Mouse (Mus musculus): Measurements from ENCODE around the gene Galnt10. TPM values are rescaled to one million over a fixed set of nuclear protein-coding genes. Genes with fewer than 3 reads are reported as not detected.
"Not testable (repeated sequence)": the region's sequence is repeated elsewhere in the genome, so short reads cannot be mapped to it uniquely, and the experiment has no call there.

Gene Galnt10
- total RNA-seq, 2 experiments from 2014 or later = 12.2 to 13.0 TPM

DNA sequence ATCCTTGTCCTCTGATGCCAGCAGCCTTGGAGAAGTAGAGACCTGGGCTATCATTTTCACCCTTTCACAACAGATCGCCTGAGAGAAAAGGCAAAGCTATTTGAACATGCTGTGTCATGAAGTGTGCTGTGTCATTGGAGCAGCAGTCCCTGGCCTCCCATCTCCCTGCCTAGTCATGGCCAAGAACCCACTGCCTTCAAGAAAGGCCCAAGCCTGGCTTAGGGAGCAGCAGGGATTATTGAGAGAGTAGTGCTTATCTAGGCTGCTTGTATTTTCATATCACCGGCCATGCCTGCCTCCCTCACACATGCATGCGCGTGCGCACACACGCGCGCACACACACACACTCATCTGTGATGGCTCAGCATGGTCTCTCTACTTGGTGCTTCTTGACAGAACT, 167.0 kb downstream of the Galnt10 start:
- no peak for DNase-seq
- intact Hi-C loops (cut with DNase I) = loop anchor here (10.0 kb wide), 1 partner anchor 253 kb away; no protein-coding TSS in a partner anchor

DNA sequence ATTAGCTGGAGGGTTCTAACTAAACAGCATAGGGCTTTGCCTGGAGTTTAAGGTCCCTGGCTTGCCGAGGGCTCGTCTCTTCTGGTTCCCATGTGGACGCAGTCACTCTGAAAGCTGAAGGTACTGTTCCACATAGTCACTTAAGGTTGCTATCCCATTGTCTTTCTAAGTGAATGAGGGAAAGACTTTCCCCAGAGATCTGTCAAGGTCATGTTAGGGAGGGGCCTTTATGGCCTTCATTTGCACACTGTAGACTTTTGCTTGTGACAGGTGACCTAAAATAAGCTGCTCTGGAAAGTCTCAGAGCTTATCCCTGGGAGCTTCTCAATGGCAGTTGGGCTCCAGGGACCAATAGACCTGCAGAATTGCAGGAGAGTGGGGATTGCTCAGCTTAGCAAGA, 168.4 kb downstream of the Galnt10 start:
- intact Hi-C loops (cut with DNase I) = loop anchor here (10.0 kb wide), 1 partner anchor 251 kb away; no protein-coding TSS in a partner anchor
- DNase-seq = no peak

DNA sequence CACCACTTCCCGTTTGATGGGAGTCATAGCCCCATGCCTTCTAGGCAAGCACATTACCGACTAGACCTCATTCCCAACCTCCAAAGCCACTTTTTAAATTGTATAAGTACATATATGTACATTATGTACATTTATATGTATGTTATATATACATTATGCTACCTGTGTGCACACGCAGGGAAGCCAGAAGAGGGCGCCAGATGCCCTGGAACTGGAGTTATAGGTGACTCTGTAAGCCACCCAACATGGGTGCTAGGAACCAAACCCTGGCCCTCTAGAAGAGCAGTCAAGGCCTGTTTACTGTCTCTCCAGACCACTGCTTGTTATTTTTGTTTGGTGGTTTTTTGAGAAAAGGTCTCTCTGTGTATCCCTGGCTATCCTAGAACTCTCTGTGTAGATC, 172.9 kb downstream of the Galnt10 start:
- intact Hi-C loops (cut with DNase I) = loop anchor here (10.0 kb wide), 1 partner anchor 247 kb away; no protein-coding TSS in a partner anchor
- no peak for DNase-seq

GRCm38 (mm10) chr11:57819999-57820581, 174.8 kb downstream of the Galnt10 start:
- DNase-seq = peak; percentile 83 to 93
- intact Hi-C loops (cut with DNase I) = loop anchor here (1.0 to 10.0 kb wide), 2 partner anchors 114 to 245 kb away; no protein-coding TSS in a partner anchor

DNA sequence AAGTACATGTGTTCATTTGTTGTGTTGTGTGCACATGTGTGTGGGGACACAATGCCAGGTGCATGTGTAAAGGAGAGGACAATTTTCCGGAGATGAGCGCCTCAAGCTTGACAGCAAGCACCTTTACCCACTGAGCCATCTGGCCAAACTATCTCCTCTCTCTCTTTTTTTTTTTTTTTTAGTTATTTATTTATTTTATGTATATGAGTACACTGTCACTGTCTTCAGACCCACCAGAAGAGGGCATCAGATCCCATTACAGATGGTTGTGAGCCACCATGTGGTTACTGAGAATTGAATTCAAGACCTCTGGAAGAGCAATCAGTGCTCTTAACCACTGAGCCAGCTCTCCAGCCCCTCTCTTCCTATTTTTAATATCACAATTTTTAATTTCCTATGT, 177.9 kb downstream of the Galnt10 start:
- DNase-seq; intact Hi-C loops (cut with DNase I): not testable (repeated sequence)

DNA sequence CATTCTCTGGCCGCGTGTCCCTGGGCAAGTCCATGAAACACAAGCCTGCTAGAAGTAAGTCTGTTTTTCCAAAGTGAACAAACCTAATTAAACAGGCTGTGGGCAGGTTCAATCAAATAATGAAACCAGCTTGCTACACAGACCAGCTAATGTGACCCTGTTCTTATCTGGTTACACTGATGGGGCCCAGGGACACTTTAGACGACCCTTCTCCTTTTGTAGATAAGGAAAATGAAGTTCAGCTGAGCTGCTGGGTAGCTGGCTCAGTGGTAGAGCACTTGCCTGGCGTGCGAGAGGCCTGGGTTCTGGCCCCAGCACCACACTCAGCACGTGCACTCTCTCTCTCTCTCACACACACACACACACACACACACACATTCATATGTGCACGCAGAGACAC, 178.5 kb downstream of the Galnt10 start:
- intact Hi-C loops (cut with DNase I) = no loop called here
- DNase-seq = no peak

GRCm38 (mm10) chr11:57825234-57825633, 180.0 kb downstream of the Galnt10 start:
- DNase-seq; intact Hi-C loops (cut with DNase I): not testable (repeated sequence)

DNA sequence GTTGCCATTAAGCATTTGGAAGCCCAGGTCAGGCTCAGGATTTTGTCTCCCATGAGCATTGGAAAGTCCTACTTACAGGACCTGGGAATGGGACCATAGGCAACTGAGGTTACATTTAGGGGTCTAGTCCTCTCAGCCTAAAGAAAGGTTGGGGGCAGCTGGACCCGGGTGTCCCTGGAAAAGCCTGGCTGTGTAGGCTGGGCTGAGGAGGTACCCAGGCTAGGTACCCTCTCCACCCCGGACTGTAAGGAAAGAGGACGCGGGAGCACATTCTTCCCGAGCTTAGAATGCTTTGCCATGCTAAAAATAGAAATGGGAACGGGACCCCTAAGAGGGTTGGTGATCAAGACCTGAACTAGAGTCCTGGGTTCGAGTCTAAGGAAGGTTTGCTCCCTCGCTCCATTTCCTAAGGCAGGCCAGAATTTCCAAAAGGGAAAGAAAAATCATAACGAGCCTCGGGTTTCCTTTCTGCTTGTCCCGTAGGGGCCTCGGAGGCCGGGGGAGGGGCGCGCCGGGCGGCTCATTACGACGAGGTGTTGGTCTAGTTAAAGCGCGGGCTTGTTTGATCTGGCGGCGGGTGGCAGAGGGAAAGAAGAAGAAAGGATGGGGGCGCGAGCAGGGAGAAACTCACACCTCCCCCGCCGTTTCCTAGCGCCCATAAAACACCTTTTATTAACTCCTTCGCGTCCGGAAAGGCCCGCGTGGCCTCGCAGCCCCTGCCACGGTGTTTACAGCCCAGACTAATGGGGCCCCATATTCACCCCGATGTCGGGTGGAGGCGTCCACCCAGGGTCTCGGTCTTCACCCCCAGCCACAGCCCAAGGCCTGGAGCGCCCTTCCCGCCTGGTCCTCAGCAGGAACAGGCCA, 182.0 kb downstream of the Galnt10 start:
- intact Hi-C loops (cut with DNase I) = no loop called here
- peak in 1 of 2 experiments; percentile 25 for DNase-seq

DNA sequence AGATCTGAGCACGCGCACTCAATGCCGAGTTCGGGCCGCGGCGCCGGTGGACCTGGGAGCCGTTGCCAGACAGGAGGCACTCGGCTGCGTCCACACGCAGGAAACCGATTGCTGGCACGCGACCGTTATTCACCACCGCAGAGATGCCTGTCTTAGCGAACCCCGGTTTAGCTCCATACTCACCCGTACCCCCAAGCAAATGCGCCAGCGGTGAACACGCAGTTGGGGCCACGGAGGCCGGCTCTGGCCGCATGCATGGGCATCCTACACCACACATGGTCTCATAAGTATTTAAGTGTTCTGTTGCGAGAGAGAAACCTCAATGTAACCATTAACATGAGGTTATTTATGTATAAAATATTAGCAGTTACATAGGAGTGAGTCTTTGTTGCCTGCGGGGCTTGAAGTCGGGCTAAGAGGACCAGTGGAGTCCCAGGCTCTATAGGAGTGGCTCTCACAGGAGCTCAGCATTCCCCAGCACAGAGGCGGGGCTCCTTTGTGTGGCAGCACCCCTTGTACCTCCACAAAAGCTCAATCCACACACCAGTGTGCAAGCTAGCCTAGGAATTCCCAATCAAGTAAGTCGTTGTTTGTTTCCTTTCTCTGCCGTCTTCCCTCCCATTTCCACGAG, 182.8 kb downstream of the Galnt10 start:
- intact Hi-C loops (cut with DNase I) = no loop called here
- DNase-seq = peak; percentile 18 to 36

DNA sequence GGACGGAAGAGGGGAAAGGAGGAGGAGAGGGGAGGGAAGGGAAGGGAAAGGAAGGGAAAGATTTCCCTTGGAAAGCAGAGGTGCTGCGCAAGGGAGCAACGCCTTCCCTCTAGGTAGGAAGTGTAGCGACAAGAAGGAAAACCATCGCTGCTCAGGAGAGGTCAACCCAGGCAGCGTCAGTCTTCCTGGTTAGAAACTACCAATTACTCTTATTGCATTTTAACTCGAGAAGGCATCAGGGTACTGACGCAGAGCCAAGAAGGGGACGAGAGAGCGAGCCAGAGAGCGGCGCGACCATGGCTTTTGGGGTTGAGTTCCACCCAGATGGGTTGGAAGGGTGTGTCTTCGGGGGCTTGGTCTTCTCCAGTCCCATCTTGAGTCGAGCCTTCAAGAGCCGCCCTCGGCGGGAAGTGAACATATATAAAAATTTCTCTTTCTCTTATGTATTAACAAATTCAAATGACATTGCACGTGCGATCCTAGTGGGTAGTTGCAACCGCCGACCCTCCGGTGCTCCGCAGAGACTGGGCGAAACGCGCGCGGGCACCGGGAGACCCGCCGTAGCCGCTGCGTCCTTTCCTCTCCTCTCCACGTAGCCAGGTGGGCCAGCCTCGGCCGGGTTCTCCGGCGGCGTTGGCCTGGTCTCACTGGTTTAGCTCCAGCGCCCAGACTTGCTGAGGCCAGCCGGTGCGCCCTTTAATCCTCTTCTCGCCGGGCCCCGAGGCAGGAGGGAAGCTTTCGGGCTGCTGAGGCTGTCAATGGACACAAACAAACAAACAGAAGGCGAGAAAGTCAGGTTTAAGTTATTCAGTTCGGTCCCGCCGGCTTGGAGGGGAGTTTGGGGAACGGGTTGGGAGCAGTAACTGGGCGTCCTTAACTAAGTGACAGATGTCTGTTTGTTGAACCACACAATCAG, 184.0 kb downstream of the Galnt10 start:
- no peak for DNase-seq
- intact Hi-C loops (cut with DNase I) = no loop called here

GRCm38 (mm10) chr11:57829871-57830775, 184.9 kb downstream of the Galnt10 start:
- no peak for DNase-seq
- intact Hi-C loops (cut with DNase I) = no loop called here

DNA sequence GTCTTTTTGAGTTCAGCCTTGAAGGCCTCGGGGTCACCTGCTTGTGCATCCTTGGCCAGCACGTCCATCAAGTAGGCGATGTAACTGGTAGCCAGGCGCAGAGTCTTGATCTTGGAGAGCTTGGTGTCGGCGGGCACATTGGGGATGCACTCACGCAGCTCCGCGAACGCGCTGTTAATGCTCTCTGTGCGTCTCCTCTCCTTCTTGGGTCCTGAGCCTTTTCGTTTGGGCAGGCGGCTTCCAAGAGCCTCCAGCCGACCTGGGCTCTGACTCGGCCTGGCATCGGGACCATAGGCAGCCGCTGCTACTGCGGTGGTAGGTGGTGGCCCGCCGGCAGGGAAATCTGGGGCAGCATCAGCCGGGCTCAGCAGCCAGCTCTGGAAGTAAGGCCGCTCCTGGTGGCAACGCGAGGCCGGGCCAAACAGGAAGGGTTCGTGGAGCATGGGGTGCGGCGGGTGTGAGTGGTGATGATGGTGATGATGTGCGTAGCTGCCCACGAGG, 186.1 kb downstream of the Galnt10 start:
- intact Hi-C loops (cut with DNase I) = no loop called here
- DNase-seq = no peak

DNA sequence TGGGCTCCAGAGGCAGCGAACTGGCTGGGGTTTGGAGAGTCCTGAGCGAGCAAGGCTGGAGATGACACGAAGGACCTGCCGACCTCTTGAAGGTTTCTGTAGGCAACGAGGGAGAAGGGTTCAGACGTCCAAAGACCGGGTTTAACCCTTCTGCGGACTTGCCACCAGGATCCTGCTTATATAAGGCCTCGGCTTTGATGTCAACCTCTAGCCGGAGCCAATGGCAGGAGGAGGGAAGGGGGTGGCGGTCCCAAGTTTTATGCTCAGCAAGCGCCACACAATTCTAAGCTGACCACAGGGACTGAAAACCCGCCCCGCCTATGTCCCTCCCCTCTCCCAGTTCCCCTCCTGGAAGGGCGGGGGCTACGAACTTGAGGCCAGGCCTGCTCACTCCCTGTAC, 186.6 kb downstream of the Galnt10 start:
- intact Hi-C loops (cut with DNase I) = no loop called here
- DNase-seq = no peak

DNA sequence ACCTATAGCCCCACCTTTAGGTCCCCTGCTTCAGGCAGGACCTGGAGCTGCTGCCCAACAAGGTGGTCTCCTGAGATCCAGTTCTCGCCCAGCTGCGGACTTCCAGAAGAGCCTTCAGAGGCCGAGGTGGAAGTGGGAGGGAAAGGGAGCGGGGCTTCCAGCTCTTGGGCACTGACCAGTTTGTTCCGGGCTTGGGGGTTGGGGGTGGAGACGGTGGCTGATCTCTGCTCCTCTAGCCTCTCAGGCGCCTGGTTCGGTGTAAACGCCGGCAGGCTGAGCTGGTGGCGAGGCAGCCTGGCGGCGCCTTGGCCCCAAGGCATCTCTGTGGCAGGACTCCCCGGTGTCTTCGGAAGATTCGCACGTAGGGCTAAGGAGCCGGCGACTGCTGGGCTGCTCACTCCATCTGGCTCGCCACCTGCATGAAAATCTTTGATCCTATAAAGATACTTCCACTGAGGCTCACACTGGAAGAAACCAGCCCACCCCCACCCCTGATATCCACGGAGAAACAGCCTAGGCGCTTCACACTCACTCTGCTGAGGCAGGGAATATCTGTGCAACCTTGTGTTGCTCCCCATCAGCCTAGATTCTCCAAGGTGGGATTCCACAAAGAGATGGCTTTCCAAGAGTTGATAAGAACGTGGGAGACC, 187.4 kb downstream of the Galnt10 start, which contains the start of gene Hand1:
Gene Hand1, minus strand, starts transcription at position 267 of the 650 bp plus-strand sequence.
- intact Hi-C loops (cut with DNase I) = no loop called here

GRCm38 (mm10) chr11:57833296-57833977, 188.2 kb downstream of the Galnt10 start:
- DNase-seq = no peak
- intact Hi-C loops (cut with DNase I) = no loop called here

More for the DNA sequence above, 187.4 kb downstream of the Galnt10 start, which contains the start of gene Hand1:
- DNase-seq = no peak

GRCm38 (mm10) chr11:57834031-57834430, 188.8 kb downstream of the Galnt10 start:
- no peak for DNase-seq
- intact Hi-C loops (cut with DNase I) = no loop called here

DNA sequence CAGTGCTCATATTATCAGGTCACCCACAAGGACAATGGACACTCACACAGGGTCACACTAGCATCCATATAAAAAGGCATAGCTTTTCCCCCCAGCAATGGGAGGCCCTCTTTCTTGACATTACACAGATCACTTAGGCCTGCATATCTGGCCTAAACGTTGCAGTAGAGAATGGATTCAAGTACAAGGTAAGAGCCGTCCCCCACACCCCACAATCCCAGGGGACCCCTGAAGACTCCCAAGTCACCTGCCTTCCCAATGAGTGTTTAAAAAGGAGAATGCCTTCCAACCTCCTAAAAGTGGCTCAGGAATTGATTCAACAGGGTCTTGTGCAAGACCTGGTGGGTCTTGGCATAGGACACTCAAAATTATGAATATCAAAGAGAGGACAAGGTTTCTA, 190.1 kb downstream of the Galnt10 start:
- intact Hi-C loops (cut with DNase I) = no loop called here
- DNase-seq = no peak

DNA sequence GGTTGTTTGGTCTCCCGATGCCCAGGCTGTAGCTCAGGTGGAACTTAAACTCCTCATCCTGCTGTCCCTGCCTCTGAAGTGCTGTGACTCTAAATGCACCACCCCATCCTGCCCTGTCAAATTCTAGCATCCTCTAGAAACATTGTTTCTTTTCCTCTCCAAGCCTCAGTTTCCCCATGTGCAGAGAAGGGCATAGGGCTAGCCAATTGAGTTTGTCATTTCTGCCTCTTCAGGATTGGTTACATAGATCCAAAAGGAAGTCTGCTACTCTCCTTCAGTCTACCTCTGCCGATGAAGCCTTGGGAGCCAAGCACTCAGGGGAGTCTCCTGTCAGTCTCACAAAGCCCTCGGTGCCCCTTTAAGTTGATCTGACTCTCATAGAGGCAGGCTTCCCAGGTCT, 190.7 kb downstream of the Galnt10 start:
- no peak for DNase-seq
- intact Hi-C loops (cut with DNase I) = no loop called here

Data from heart, postnatal 10 days (tissue).